Mouse (Mus musculus): ENCODE measurements around the gene Crocc2. TPM values are rescaled to one million over a fixed set of nuclear protein-coding genes. Genes with fewer than 3 reads are reported as not detected.

Crocc2 gene
- total RNA-seq, 2 experiments from 2014 or later: not detected

DNA sequence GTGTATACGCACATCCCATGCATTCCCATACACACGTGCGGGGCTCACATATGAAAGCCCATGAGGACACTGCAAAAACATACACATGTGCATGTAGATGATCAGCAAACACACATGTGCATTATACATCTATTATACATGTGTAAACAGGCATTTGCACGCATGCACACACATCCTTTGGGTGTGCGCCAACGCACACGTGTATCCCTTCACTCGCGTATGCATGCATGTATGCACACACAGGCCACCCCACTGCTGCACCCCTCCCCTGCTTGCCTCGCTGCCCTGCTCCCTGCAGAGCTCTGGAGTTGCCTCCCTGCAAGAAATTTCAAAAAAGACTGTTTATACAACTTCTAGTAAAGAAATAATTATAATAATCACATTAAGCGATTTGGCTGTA lies 42.5 kb downstream of the Crocc2 start:
- ATAC-seq (replicated peaks; ENCODE audit: low FRiP score, poor library complexity, severe bottlenecking): no peak

DNA sequence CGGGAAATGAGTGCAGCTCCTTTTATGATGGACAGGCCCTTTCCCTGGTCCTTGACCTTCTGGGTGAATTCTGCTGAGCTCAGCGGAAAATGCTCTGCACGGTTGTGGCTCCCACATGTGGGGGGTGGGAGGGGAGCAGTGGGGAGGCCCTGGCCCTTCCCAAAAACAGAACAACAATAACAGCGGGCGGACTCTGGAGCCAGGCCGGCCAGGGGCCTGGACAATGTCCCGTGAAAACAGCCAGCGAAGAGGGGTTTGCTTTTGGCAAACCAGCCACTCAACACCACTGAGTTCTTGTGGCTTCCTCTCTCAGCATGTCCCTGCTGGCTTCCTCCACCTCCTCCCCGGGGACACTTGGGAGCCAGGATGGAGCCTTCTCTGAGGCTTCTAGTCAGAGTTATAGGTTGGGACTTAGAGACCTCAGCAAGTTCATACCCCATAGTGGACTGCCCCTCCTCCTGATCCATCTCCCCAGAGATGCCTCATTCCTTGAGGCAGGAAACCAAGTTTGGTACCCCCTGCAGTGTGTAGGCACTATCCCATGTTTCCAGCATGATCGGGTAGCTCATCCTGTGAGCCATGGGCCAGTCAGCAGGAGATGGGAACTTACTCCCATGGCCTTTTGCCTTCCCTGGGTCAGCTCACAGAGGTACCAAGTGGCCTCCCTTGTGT lies 43.2 kb downstream of the Crocc2 start:
- no peak for ATAC-seq (replicated peaks; ENCODE audit: low FRiP score, poor library complexity, severe bottlenecking)

DNA sequence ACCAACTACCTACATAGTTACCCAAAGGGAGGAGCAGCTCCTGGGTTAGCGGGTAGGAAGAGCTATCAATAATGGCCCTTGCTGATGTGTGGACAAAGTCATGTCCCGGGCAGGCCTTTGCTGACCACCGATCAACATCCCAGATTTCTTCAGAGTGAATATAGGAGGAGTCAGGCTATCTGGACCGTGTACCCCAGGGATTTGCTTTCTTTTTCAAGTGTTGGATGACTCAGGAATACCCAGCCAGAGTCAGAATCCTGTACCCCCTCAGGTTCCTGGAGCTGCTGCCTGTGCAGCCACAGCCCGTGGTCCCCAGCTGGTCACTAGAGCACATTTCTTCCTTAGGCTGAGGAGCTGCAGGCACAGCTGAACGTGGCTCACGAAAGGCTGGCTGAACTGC lies 43.9 kb downstream of the Crocc2 start:
- no peak for ATAC-seq (replicated peaks; ENCODE audit: low FRiP score, poor library complexity, severe bottlenecking)

DNA sequence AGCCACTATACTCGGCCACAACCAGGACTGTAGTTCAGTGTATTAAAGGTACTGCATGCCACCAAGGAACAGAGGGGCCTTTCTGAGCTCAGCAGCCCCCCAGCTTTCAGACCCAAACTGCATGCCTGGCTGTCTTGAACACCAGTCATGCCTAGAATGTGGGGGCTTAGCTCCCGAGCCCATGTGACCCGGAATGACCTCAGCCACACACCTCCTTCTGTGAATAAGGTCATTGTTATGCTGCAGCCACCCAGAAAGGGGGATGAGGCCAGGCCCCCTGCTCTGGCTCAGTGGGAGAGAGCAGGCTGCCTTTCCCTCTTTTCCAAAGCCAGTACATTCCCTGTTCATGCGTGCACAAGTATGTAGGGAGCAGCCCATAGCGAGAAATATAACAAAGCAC lies 46.1 kb downstream of the Crocc2 start:
- no peak for ATAC-seq (replicated peaks; ENCODE audit: low FRiP score, poor library complexity, severe bottlenecking)

GRCm38 (mm10) chr1:93216839-93217497 lies 48.4 kb downstream of the Crocc2 start:
- ATAC-seq (replicated peaks; ENCODE audit: low FRiP score, poor library complexity, severe bottlenecking): no peak

DNA sequence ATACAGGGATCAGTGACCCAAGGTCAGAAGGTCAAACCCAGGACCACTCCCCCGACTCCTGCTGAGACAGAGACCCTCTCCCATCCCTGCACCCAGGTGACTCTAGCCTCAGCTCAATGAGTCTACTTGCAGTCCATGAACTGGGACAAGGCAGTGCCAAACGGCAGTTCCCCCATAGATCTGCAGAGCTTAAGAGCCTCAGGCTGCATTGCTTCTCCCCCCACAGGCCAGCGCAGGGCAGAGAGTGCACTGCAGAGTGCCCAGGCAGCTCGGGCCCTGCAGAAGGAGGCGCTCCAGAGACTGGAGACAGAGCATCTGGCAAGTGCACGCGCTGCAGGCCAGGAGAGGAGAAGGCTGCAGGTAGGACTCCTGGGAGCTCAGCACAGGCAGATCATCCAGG lies 49.0 kb downstream of the Crocc2 start:
- ATAC-seq (replicated peaks; ENCODE audit: low FRiP score, poor library complexity, severe bottlenecking): no peak

GRCm38 (mm10) chr1:93220776-93221175 lies 52.3 kb downstream of the Crocc2 start:
- no peak for ATAC-seq (replicated peaks; ENCODE audit: low FRiP score, poor library complexity, severe bottlenecking)

DNA sequence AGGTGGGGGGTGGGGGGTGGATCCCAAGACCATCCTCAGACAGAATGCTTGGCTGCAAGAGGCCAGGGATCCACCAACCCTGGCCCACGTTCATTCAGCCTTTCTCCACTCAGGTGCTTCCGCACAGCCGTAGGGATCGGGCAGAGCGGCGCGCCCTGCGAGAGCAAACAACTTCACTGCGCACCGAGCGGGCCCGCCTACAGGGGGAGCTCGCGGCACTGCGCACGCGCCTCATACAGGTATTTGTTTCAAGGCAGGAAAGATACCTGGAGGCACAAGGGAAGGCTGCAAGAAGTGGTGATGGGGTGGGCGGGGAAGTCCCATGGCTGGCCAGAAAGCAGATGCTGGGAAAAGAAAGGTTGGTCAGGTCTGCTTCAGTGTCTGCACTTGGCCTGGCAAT lies 55.4 kb downstream of the Crocc2 start:
- ATAC-seq (replicated peaks; ENCODE audit: low FRiP score, poor library complexity, severe bottlenecking): no peak

DNA sequence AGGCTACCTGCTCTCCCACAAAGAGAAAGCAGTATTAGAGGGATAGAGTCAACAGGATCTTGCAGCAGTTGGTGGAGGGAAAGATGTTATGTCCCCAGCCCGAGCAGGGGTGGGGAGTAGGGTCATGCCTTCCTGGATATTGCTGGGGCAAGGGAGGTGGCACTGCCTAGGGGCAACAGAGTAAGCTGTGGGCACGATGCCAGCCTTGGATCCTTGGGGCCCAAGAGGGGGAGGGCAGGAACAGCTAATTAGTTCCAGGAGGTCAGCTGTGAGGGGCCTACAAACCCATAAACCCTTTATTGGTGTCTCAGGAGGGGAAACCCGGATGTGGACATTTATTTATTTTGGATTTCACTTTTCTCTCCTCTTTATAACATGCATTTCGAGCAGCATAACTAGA lies 56.7 kb downstream of the Crocc2 start:
- ATAC-seq (replicated peaks; ENCODE audit: low FRiP score, poor library complexity, severe bottlenecking): no peak

DNA sequence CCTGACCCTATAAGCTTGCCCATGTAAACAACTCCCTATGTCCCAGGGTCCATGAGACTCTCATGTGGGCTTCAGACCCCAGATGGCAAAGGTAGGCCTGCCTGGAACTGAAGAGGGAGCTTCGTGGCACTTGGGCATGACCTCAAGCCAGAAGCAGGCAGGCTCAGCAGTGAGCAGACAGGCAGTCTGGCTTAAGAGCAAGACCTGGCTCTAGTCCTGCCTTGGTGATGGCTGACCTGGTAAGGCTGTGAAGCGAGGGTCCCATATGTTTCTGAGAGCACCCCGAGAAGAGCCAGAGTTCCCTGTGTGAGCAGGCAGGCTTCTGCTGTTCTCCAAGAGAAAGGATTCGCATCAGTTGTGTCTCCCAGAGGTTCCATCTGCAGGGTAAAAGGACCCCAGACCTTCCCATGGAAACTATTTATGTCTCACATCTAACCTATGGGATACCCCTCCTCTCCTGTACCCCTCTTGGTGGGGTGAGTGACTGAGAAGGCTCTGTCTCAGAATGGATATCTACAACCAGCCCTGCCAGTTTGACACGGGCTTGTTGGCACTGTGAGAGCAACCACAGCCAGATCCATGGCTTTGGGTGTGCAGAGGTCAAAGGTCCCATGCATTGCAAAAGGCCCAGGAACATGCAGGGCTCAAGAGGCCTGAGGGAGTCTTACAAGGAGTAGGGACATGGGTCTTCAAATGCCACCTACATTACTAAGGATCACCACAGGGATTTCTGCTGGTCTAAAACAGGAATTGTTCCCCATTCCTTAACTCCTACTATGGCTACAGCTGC lies 57.4 kb downstream of the Crocc2 start:
- no peak for ATAC-seq (replicated peaks; ENCODE audit: low FRiP score, poor library complexity, severe bottlenecking)

DNA sequence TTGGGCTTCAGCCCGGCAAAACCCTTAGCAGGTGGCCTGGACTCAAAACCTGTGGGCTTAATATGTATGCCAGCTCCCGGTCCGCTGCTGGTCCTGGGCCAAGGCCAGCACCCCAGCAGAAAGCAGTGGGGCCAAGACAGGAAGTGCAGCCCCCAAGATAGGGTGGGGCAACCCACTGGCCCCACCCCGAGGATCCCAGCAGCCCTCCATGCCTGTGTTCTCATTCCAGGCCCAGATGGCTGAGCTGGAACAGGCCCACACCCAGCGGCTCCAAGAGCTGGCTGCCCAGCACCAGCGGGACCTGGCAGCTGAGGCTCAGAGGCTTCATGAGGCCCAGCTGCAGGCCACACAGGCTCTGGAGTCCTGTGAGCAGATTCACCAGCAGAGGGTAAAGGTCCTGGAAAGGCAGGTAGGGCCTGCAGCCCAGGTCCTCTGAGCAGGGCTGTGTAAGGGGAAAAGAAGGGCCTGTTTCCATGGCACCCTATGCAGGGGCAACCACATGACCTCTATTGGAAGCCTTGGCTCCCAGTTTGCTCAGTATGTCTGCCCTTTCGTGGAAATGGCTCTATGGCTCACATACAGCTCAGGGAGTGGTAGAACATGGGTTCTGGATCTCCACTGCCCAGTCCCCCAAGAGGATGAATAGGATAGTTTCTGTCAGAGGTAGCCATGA lies 58.9 kb downstream of the Crocc2 start:
- no peak for ATAC-seq (replicated peaks; ENCODE audit: low FRiP score, poor library complexity, severe bottlenecking)

DNA sequence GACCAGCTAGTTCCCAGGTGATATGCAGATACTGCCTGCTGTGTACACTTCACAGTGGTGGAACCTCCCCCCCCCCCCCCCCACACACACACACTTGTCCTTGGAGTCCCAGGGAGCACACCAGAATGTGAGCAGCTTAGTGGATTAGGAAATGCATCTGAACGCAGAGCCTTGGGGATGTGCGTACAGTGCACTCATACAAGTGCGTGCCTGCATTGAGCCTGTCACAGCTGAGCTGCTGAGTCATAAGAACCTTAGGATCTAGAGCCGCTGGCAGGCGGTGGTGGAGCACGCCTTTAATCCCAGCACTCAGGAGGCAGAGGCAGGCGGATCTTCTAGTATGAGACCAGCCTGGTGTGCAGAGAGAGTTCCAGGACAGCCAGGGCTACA lies 59.4 kb downstream of the Crocc2 start:
- no peak for ATAC-seq (replicated peaks; ENCODE audit: low FRiP score, poor library complexity, severe bottlenecking)

DNA sequence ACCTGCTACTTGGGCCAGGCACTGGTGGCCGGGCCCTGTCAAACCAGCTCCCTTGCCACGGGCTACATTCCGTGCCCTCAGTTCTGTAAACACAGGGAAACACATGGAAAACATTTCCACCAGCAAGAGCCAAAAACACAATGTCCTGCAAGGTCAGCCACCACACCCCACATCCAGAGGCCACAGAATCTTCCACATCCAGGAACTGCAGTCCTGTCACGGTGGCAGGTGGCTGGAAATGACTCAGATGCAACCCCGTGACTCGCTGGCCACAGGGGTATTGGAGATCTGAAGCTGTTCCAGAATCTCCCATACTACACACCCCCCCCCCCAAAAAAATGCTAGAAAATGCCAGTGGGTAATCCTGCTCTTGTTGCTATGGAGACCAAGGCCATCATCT lies 60.7 kb downstream of the Crocc2 start:
- no peak for ATAC-seq (replicated peaks; ENCODE audit: low FRiP score, poor library complexity, severe bottlenecking)

GRCm38 (mm10) chr1:93229626-93230025 lies 61.1 kb downstream of the Crocc2 start:
- ATAC-seq (replicated peaks; ENCODE audit: low FRiP score, poor library complexity, severe bottlenecking): no peak

- no peak for ATAC-seq (replicated peaks; ENCODE audit: low FRiP score, poor library complexity, severe bottlenecking)
Observed at GRCm38 (mm10) chr1:93235576-93236544, 67.3 kb downstream of the Crocc2 start, which contains the start of gene Sned1. Gene Sned1, plus strand, starts transcription at chr1:93235841.

GRCm38 (mm10) chr1:93236545-93236924 lies 68.0 kb downstream of the Crocc2 start:
- ATAC-seq (replicated peaks; ENCODE audit: low FRiP score, poor library complexity, severe bottlenecking): no peak

DNA sequence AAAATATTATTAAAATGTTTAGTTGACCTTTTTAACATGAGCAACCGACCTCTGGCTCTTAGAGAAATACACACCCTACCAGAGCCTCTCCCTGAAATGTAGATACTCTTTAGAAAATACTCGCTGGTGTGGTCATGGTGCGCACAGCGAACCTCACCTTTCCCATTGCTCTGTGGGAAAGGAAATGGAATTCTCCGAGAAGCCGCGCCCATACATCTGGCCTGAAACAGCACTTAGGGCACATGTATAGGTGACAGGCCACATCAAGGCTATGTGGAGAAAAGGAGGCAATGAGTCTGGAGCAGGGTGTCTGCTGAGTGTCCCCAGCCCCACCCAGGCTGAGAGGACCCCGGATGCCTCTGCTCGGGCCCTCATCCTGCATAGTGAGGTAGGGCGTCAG lies 69.2 kb downstream of the Crocc2 start:
- ATAC-seq (replicated peaks; ENCODE audit: low FRiP score, poor library complexity, severe bottlenecking): no peak

DNA sequence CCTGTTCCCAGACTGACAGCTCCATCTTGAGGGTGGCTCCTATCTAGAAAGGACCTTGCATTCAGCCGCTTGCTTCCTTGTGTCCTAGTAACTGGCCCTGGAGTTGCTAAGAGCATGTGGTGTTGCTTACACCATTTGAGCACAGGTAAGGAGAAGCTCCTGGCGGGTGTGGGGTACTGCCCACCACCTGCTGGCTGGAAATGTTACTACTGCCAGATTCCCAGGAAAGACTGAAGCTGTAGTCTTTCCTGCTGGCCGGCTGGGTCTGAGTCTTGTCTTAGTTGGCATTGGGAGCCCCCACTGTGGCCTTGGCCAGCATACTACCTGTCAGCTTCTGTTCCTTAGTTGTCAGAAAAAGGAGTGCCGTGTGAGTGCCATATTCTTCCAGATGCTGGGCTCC lies 69.7 kb downstream of the Crocc2 start:
- ATAC-seq (replicated peaks; ENCODE audit: low FRiP score, poor library complexity, severe bottlenecking): no peak

DNA sequence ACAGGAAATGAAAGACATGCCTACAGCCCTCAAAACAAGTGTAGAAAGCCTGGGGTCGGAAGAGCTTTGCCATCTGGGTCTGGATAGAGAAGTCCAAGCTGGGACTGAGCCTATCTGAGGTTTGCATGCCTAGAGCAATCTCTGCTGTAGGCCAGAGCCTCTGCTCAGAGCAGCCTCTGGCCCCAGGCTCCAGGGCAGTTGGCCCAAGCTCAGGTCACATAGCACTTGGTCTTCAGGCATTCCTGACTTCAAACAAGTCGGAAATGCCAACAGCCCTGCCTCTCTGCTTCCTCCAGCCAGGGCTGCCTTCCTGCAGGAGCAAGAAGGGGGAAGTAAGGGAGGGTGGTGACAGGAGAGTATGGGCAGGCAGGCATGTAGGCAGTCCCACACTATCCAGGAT lies 77.4 kb downstream of the Crocc2 start:
- no peak for ATAC-seq (replicated peaks; ENCODE audit: low FRiP score, poor library complexity, severe bottlenecking)

Measured in erythroid progenitor cell, adult 5-6 weeks (primary cell).